Mouse (Mus musculus) ES-E14 (cell line): ENCODE measurements around the gene C8a. TPM values are rescaled to one million over a fixed set of nuclear protein-coding genes. Genes with fewer than 3 reads are reported as not detected.

ENCODE experiments used
- DNase-seq: peaks from one replicate; pipeline ENCODE4 v3.0.0-alpha.2; 2013; ENCODE audit warnings: low read depth, low spot score
- H3K27ac ChIP-seq: 2 replicates; pipeline ENCODE4 v1.5.1; 2012; ENCODE audit warnings: low read depth, mild to moderate bottlenecking, low read length, moderate library complexity, mixed read lengths; ENCODE audit not compliant: poor library complexity, insufficient read depth, severe bottlenecking
- H3K36me3 ChIP-seq: 2 replicates; pipeline ENCODE4 v1.6.1; 2012; ENCODE audit warnings: mild to moderate bottlenecking, low read length, moderate library complexity, mixed read lengths; ENCODE audit not compliant: control insufficient read depth, poor library complexity, insufficient read depth, severe bottlenecking
- H3K4me1 ChIP-seq, 2 experiments: fragments of 150-350 bp in 1 of 2; sonication (generic) in 1 of 2; 2 replicates each; pipeline ENCODE4 v1.6.1; 2012; ENCODE audit warnings: low read length in 2 of 2, mild to moderate bottlenecking in 1 of 2, mixed read lengths in 1 of 2; ENCODE audit not compliant: control insufficient read depth in 2 of 2, insufficient read depth in 2 of 2, poor library complexity in 1 of 2
- H3K4me3 ChIP-seq, 2 experiments: fragments of 150-350 bp in 1 of 2; sonication (generic) in 1 of 2; 2 replicates each; pipeline ENCODE4 v1.5.1; 2012; ENCODE audit warnings: low read length in 2 of 2, low read depth in 1 of 2, mild to moderate bottlenecking in 1 of 2, mixed read lengths in 1 of 2; ENCODE audit not compliant: insufficient read depth in 1 of 2, poor library complexity in 1 of 2, severe bottlenecking in 1 of 2
- H3K9ac ChIP-seq: 2 replicates; pipeline ENCODE4 v1.6.1; 2012; ENCODE audit warnings: low read depth, mild to moderate bottlenecking, low read length, mixed read lengths; ENCODE audit not compliant: poor library complexity, insufficient read depth, severe bottlenecking
- H3K9me3 ChIP-seq: fragments of 150-350 bp; sonication (generic); 2 replicates; pipeline ENCODE4 v1.6.1; 2012; ENCODE audit warnings: low read depth, mild to moderate bottlenecking, low read length; ENCODE audit not compliant: control insufficient read depth, insufficient read depth
- CHD2 ChIP-seq: IDR thresholded peaks from 2 replicates; pipeline ENCODE4 v1.6.1; 2014; ENCODE audit warnings: mild to moderate bottlenecking, low read depth, low read length, inconsistent platforms
- HCFC1 ChIP-seq: IDR thresholded peaks from 2 replicates; pipeline ENCODE4 v1.6.1; 2012; ENCODE audit warnings: low read length, inconsistent platforms, borderline replicate concordance; ENCODE audit not compliant: insufficient read depth
- MAFK ChIP-seq: IDR thresholded peaks from 2 replicates; pipeline ENCODE4 v1.6.1; 2014; ENCODE audit warnings: mild to moderate bottlenecking, low read depth, low read length, inconsistent platforms; ENCODE audit not compliant: insufficient read depth
- ZC3H11A ChIP-seq: IDR thresholded peaks from 2 replicates; pipeline ENCODE4 v1.6.1; 2012; ENCODE audit warnings: low read depth, mild to moderate bottlenecking, inconsistent platforms, low read length, borderline replicate concordance
- ZNF384 ChIP-seq: IDR thresholded peaks from 2 replicates; pipeline ENCODE4 v1.6.1; 2012; ENCODE audit warnings: low read depth, low read length, inconsistent platforms
- in situ Hi-C, 2 experiments: fragments of 600-800 bp; cut with MboI; formaldehyde crosslinking; loops; one replicate each; pipeline ENCODE4 v1.15.1; 2025; ENCODE audit warnings: low sequenced_read_pairs in 2 of 2, inconsistent platforms in 1 of 2; ENCODE audit not compliant: unreplicated experiment in 2 of 2
- total RNA-seq: library from RNA; depleted of rRNA; stranded (reverse); fragments of 300-350 nt; gene quantifications from 2 replicates; pipeline ENCODE4 v1.2.3, GENCODE M21; 2012

Gene C8a
- total RNA-seq, 1 experiment = 0.22 TPM

DNA sequence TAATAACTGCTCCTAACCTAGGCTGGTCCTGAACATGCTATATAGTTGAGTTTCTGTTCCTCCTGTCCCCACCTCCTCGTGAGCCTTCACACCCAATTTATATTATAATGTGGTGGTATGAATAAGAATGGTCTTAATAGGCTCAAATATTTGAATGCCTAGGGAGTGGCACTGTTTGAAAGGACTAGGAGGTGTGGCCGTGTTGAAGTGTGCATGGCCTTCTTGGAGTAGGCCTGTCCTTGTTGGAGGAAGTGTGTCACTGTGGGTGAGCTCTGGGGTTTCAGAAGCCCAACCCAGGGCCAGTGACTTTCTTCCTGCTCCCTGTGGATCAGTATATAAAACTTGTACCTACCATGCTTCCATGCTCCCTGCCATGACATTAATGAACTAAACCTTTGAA, 62.6 kb downstream of the C8a start:
- no peak overlapping the region for H3K9ac ChIP-seq
- no peak for DNase-seq
- no peaks in the 10 kb centered on the region for H3K9me3 ChIP-seq
- in situ Hi-C loops = no loop called here
- H3K4me3 ChIP-seq = no peak overlapping the region
- TF ChIP-seq MAFK (no peak), ZNF384 (no peak), CHD2 (no peak), HCFC1 (no peak), ZC3H11A (no peak)
- H3K27ac ChIP-seq = no peak overlapping the region
- peaks cover 2 to 13% of the 10 kb centered on the region in 2 experiments; a peak in 2 of 4 replicates for H3K4me1 ChIP-seq
- no peaks in the 10 kb centered on the region for H3K36me3 ChIP-seq

DNA sequence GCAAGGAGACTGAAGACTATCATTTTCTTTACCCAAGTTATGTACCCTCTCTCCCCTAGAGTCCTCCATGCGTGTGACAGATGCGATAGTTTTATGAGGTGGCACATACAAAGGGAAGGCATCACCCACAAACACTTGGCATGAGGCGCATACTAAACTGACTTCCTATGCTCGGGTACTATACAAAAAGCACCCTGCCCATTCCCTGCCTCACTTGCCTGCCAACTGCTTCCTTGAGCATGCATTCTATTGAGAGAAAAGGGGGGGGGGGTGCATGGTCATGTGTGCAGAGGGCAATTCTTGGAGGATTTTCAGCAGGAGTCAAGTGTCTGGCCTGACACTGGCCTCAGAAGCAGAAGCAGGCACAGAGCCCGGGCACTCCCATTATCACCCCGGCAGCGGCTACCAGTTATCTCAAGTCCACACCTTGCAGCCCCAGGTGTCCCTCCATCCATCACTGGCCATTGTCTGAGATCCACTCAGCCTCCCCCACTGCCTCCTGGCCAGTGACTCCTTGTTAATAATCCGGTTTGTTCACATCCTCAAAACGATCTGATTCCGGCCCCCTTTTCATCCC, 65.4 kb downstream of the C8a start:
- TF ChIP-seq HCFC1 (no peak), ZNF384 (no peak), ZC3H11A (no peak), CHD2 (no peak), MAFK (no peak)
- DNase-seq = no peak
- H3K9ac ChIP-seq = no peak overlapping the region
- H3K4me1 ChIP-seq = peaks cover 2 to 14% of the 10 kb centered on the region in 2 experiments; a peak in 2 of 4 replicates
- H3K36me3 ChIP-seq = no peaks in the 10 kb centered on the region
- H3K27ac ChIP-seq = no peak overlapping the region
- H3K9me3 ChIP-seq = no peaks in the 10 kb centered on the region
- in situ Hi-C loops = no loop called here
- H3K4me3 ChIP-seq = no peak overlapping the region

DNA sequence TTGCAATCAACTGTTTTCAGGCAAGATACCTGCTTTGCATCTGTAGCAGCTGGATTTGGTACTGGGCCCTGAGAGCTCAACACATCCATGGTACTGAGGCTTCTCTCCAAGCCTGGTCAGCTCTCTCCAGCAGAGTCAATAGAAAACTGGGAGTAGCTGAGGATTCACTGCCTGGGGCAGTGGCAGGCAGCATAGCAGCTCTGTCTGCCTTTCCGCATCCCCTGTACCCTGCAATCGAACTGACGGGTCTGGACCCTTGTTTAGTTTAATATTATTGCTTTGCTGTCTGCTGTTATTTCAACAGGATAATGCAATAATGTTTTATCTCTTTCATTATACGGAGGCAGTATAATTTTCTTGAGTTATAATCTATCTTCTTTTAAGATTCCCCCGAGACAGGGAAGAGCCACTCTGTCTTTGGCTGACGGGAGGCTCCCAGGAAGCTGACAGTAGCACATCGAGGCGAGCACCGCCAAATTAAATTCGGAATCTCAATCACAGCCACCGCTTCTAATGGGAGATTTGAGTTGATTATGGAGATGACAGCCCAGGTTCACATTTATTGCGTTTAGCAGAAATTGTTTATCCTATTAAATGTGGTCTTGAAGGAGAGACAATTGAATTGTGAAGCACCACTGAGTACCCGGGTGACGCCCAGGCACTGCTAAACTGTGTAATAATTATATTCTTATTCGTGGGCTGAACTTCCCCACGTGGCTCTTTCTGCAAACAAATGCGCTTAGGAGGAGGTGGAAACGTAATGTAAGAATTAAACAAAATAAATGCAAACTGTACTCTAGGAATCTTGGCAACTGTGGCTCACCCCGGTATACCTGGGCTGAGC, 70.6 kb downstream of the C8a start:
- no peak for DNase-seq
- TF ChIP-seq MAFK (no peak), CHD2 (no peak), ZC3H11A (no peak), HCFC1 (no peak), ZNF384 (no peak)
- in situ Hi-C loops = no loop called here

GRCm38 (mm10) chr4:104804100-104804499, 72.1 kb downstream of the C8a start:
- no peak overlapping the region for H3K4me3 ChIP-seq
- in situ Hi-C loops = no loop called here

More for the DNA sequence above, 70.6 kb downstream of the C8a start:
- Histone ChIP-seq H3K27ac (no peak overlapping the region), H3K9me3 (no peaks in the 10 kb centered on the region), H3K9ac (no peak overlapping the region), H3K4me3 (no peak overlapping the region), H3K36me3 (no peaks in the 10 kb centered on the region), H3K4me1 (peaks cover 4 to 10% of the 10 kb centered on the region in 2 experiments; a peak in 2 of 4 replicates)

More at GRCm38 (mm10) chr4:104804100-104804499, 72.1 kb downstream of the C8a start:
- Histone ChIP-seq H3K9me3 (no peaks in the 10 kb centered on the region), H3K9ac (no peak overlapping the region), H3K36me3 (no peaks in the 10 kb centered on the region), H3K27ac (no peak overlapping the region), H3K4me1 (peaks cover 4 to 14% of the 10 kb centered on the region in 2 experiments; a peak in 2 of 4 replicates)
- no peak for DNase-seq
- no peak for TF ChIP-seq CHD2
- no peak for TF ChIP-seq MAFK
- no peak for TF ChIP-seq HCFC1
- TF ChIP-seq ZC3H11A = no peak
- TF ChIP-seq ZNF384 = no peak
